ENCODE assay signal across 8 mouse cellular contexts in the genomic region with DNA sequence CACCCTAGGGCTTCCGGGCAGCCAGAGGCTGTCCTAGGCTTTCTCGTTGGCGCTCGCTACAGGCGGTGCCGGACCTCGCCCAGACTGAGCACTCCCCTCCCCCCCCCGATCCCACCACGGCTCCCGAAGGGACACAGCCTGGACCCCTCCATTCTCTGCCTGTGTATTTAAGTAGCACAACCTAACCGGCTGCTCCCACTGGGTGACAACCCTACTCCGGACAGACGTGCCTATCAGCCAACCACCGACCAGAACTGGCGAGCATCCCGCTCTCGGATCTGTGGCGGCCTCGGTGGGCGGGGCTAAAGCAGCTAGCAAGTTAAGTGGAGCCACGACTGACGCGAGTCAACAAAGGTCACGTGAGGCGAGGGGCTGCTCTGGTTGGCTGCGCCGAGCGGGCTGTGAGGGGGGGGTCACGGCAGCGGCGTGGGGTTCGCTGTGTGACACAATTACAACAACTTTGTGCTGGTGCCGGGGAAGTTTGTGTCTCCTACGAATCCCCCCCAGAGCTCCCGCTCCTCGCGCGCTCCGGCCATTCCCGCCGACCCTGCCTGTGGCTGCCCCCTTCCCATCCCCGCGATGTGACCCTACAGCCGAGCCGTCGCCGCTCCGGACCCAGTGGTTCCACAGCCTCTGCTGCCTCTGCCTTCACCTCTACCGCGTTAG. TPM values are rescaled to one million over a fixed set of nuclear protein-coding genes. Genes with fewer than 3 reads are reported as not detected.
A peak's percentile ranks its signal among the peaks of the same experiment; 100 is the strongest.
DNase-seq lines count a peak whose midpoint lies in the region; ATAC-seq lines count a peak whose summit lies in the region.

Kdm6a (plus strand) TSS at position 384 of the 666 bp plus-strand sequence.

- H3K27ac ChIP-seq in intestine, embryonic 14.5 days (ENCODE audit: low read depth) = peak within 1 kb of the TSS; percentile 97

- intact Hi-C loops in left cerebral cortex, postnatal 14 days (cut with DNase I) = loop anchor here (5.0 to 10.0 kb wide), 3 partner anchors 90 to 590 kb away; partner anchors contain the start of gene Fundc1

- H3K9ac ChIP-seq in intestine, embryonic 14.5 days (ENCODE audit: low read length) = peak within 1 kb of the TSS; percentile 91

- no peaks in the 10 kb centered on the region for H3K4me1 ChIP-seq in intestine, embryonic 14.5 days (replicated peaks; ENCODE audit: control insufficient read depth, insufficient read depth, low read length)

- H3K9me3 ChIP-seq in intestine, embryonic 14.5 days (ENCODE audit: control insufficient read depth, low read length) = no peaks in the 10 kb centered on the region

- H3K27me3 ChIP-seq in intestine, embryonic 14.5 days (replicated peaks; ENCODE audit: control insufficient read depth, insufficient read depth, low read length) = no peaks in the 10 kb centered on the region

- peak; percentile 100 for ATAC-seq in intestine, embryonic 14.5 days (replicated peaks; ENCODE audit: low FRiP score, low TSS enrichment, low read depth)

- peak within 1 kb of the TSS; percentile 70 for H3K4me3 ChIP-seq in intestine, embryonic 14.5 days (ENCODE audit: low read depth, low read length)

- DNase-seq in adrenal gland, adult 18-20 months (ENCODE audit: low spot score in 2 of 2) = peak; percentile 86 to 98
- peak; percentile 97 for DNase-seq in embryo, embryonic 11 days
- DNase-seq in gastrocnemius, postnatal 25 days = peak; percentile 100
- DNase-seq in intestine, embryonic 14.5 days (ENCODE audit: low spot score) = peak; percentile 93
- DNase-seq in left cerebral cortex, postnatal 14 days (ENCODE audit: low spot score in 2 of 2) = peak; percentile 97 to 100
- DNase-seq in mesoderm, embryonic 11.5 days (ENCODE audit: low read depth, low spot score) = peak; percentile 97
- DNase-seq in right cerebral cortex, postnatal 36 days (ENCODE audit: low spot score in 2 of 2) = peak; percentile 98 to 100
- peak; percentile 98 for DNase-seq in yolk sac, embryonic 10.5 days (ENCODE audit: low spot score)

- H3K4me2 ChIP-seq in intestine, embryonic 14.5 days (ENCODE audit: low read length) = peak within 1 kb of the TSS; percentile 55

- WGBS in intestine, embryonic 14.5 days = under 1% methylated on average over 39 of the region's 50 CpGs

- H3K36me3 ChIP-seq in intestine, embryonic 14.5 days (ENCODE audit: control insufficient read depth, insufficient read depth, low read length) = no peaks in the 10 kb centered on the region

RNA-seq across cellular contexts. Expression of gene Kdm6a, which starts in this region (rescaled TPM):
- 10 to 100 TPM; 26.7 to 55.5 TPM for total RNA-seq in adrenal gland, adult 18-20 months (2021)
- 10 to 100 TPM; 13.6 to 28.4 TPM for total RNA-seq in gastrocnemius, postnatal 25 days (2021)
- 21.5 and 34.2 TPM in 2 replicates for polyA plus RNA-seq in intestine, embryonic 14.5 days (2014; fragmentation: Nextera tagmentation; extraction: Ambion mirVana)
- 10 to 100 TPM; 40.9 to 52.4 TPM for total RNA-seq in left cerebral cortex, postnatal 14 days (2021)

Comparison
In these comparisons a context has a peak if more than half of its experiments do, and no peak if none do; other contexts are left out.
1. Peak in every context shown above with its lines: DNase-seq, ATAC-seq, H3K4me3 ChIP-seq and H3K27ac ChIP-seq.